Mouse (Mus musculus) forebrain, embryonic 16.5 days (tissue): ENCODE measurements around the gene Esyt2. TPM values are rescaled to one million over a fixed set of nuclear protein-coding genes. Genes with fewer than 3 reads are reported as not detected.

Experiments used
- ATAC-seq: fragments of 200-750 bp; cut with Nextera tagmentation; 2 replicates; pipeline ENCODE4 v1.8.0; 2017; ENCODE audit warnings: mild to moderate bottlenecking, moderate library complexity
- H3K27ac ChIP-seq: fragments of 300-500 bp; sonication (generic); 2 replicates; pipeline ENCODE4 v1.5.1; 2014; ENCODE audit warnings: low read length, control low read depth
- H3K27me3 ChIP-seq: fragments of 300-500 bp; sonication (generic); replicated peaks from 2 replicates; pipeline ENCODE4 v1.6.1; 2014; ENCODE audit warnings: low read length; ENCODE audit not compliant: control insufficient read depth, insufficient read depth
- H3K36me3 ChIP-seq: fragments of 300-500 bp; sonication (generic); 2 replicates; pipeline ENCODE4 v1.6.1; 2014; ENCODE audit not compliant: control insufficient read depth, insufficient read depth
- H3K4me1 ChIP-seq: fragments of 300-500 bp; sonication (generic); replicated peaks from 2 replicates; pipeline ENCODE4 v1.6.1; 2014; ENCODE audit warnings: low read length; ENCODE audit not compliant: control insufficient read depth, insufficient read depth
- H3K4me2 ChIP-seq: fragments of 300-500 bp; sonication (generic); 2 replicates; pipeline ENCODE4 v1.6.1; 2014; ENCODE audit warnings: mild to moderate bottlenecking, low read length, control low read depth
- H3K4me3 ChIP-seq: fragments of 300-500 bp; sonication (generic); replicated peaks from 2 replicates; pipeline ENCODE4 v1.5.1; 2014; ENCODE audit warnings: mild to moderate bottlenecking, low read length, control low read depth
- H3K9ac ChIP-seq: fragments of 300-500 bp; sonication (generic); replicated peaks from 2 replicates; pipeline ENCODE4 v1.6.1; 2014; ENCODE audit warnings: low read depth, low read length, control low read depth
- H3K9me3 ChIP-seq: fragments of 300-500 bp; sonication (generic); 2 replicates; pipeline ENCODE4 v1.6.1; 2016; ENCODE audit warnings: low read length; ENCODE audit not compliant: control insufficient read depth
- whole genome bisulfite sequencing: fragments of 180-500 bp; shearing (Covaris S2); extraction: QIAGEN DNeasy Blood & Tissue Kit; methylation state at CpG from one replicate; pipeline ENCODE4 v1.1.7; 2014; 5-methylcytosine and 5-hydroxymethylcytosine counted together
- polyA plus RNA-seq: library from polyadenylated mRNA; unstranded; fragments of >200 nt; fragmentation: Nextera tagmentation; extraction: Ambion mirVana; gene quantifications from 2 replicates; pipeline ENCODE4 v1.2.1, GENCODE M21; 2015

The Esyt2 gene
- polyA plus RNA-seq, 1 experiment from 2014 or later, result 12.9 TPM

GRCm38 (mm10) chr12:116404012-116404679 lies 123.2 kb downstream of the Esyt2 start:
- H3K9ac ChIP-seq, result no peak overlapping the region
- peak overlapping the region; percentile 97 for H3K4me2 ChIP-seq
- peak overlapping the region; percentile 87 for H3K4me3 ChIP-seq
- H3K27ac ChIP-seq, result no peak overlapping the region
- H3K9me3 ChIP-seq, result peaks cover 30% of the 10 kb centered on the region
- WGBS, result 98% methylated on average over 18 of the region's 18 CpGs
- H3K4me1 ChIP-seq, result peaks cover 12% of the 10 kb centered on the region
- no peak for ATAC-seq
- no peaks in the 10 kb centered on the region for H3K27me3 ChIP-seq
- no peaks in the 10 kb centered on the region for H3K36me3 ChIP-seq

- under 1% methylated on average over 72 of the region's 72 CpGs for WGBS
- H3K9me3 ChIP-seq, result peaks cover 26% of the 10 kb centered on the region
- peak within 1 kb of the TSS; percentile 69 for H3K9ac ChIP-seq
- ATAC-seq, result peak; percentile 98
- H3K27ac ChIP-seq, result peak within 1 kb of the TSS; percentile 58
- no peaks in the 10 kb centered on the region for H3K27me3 ChIP-seq
- H3K4me2 ChIP-seq, result peak within 1 kb of the TSS; percentile 97
- H3K4me3 ChIP-seq, result peak within 1 kb of the TSS; percentile 87
- peaks cover 12% of the 10 kb centered on the region for H3K4me1 ChIP-seq
- no peaks in the 10 kb centered on the region for H3K36me3 ChIP-seq
Measured at GRCm38 (mm10) chr12:116405045-116405835, 124.2 kb downstream of the Esyt2 start, which contains the start of gene Ncapg2. TSS of gene Ncapg2 (plus strand) at chr12:116405402.

- Histone ChIP-seq H3K27me3 (no peaks in the 10 kb centered on the region), H3K9ac (peak overlapping the region; percentile 69), H3K36me3 (no peaks in the 10 kb centered on the region), H3K4me3 (peak overlapping the region; percentile 87), H3K9me3 (peaks cover 22% of the 10 kb centered on the region), H3K27ac (no peak overlapping the region), H3K4me1 (peaks cover 12% of the 10 kb centered on the region), H3K4me2 (peak overlapping the region; percentile 97)
- ATAC-seq, result no peak
- WGBS, result 11% methylated on average over 8 of the region's 8 CpGs
Measured at GRCm38 (mm10) chr12:116405836-116406155, 124.8 kb downstream of the Esyt2 start.

GRCm38 (mm10) chr12:116407883-116408282 lies 126.9 kb downstream of the Esyt2 start:
- Histone ChIP-seq H3K27me3 (no peaks in the 10 kb centered on the region), H3K9ac (no peak overlapping the region), H3K36me3 (peaks cover 3% of the 10 kb centered on the region; the same call in 1 of the 2 replicates), H3K27ac (no peak overlapping the region), H3K4me1 (peaks cover 12% of the 10 kb centered on the region), H3K4me2 (no peak overlapping the region), H3K9me3 (peaks cover 11% of the 10 kb centered on the region), H3K4me3 (no peak overlapping the region)
- WGBS, result 92% methylated on average over 5 of the region's 5 CpGs
- no peak for ATAC-seq

- H3K36me3 ChIP-seq, result peaks cover 3% of the 10 kb centered on the region; the same call in 1 of the 2 replicates
- H3K4me2 ChIP-seq, result no peak overlapping the region
- 97% methylated on average over 4 of the region's 4 CpGs for WGBS
- no peaks in the 10 kb centered on the region for H3K9me3 ChIP-seq
- H3K27me3 ChIP-seq, result no peaks in the 10 kb centered on the region
- H3K4me3 ChIP-seq, result no peak overlapping the region
- no peak overlapping the region for H3K9ac ChIP-seq
- no peak overlapping the region for H3K27ac ChIP-seq
- H3K4me1 ChIP-seq, result no peaks in the 10 kb centered on the region
- ATAC-seq, result no peak
Measured at GRCm38 (mm10) chr12:116414941-116415340, 133.9 kb downstream of the Esyt2 start.

GRCm38 (mm10) chr12:116416514-116416913 lies 135.5 kb downstream of the Esyt2 start:
- whole genome bisulfite sequencing, result 94% methylated on average over 1 of the region's 1 CpGs
- Histone ChIP-seq H3K27me3 (no peaks in the 10 kb centered on the region), H3K9me3 (no peaks in the 10 kb centered on the region), H3K4me1 (no peaks in the 10 kb centered on the region), H3K27ac (no peak overlapping the region), H3K4me3 (no peak overlapping the region), H3K9ac (no peak overlapping the region), H3K36me3 (peaks cover 3% of the 10 kb centered on the region; the same call in 1 of the 2 replicates), H3K4me2 (no peak overlapping the region)
- no peak for ATAC-seq

- Histone ChIP-seq H3K4me1 (no peaks in the 10 kb centered on the region), H3K27me3 (no peaks in the 10 kb centered on the region), H3K9ac (no peak overlapping the region), H3K9me3 (no peaks in the 10 kb centered on the region), H3K4me3 (no peak overlapping the region), H3K4me2 (no peak overlapping the region), H3K36me3 (peaks cover 3% of the 10 kb centered on the region; the same call in 1 of the 2 replicates), H3K27ac (no peak overlapping the region)
- ATAC-seq, result no peak
- WGBS, result 95% methylated on average over 2 of the region's 2 CpGs
Measured at GRCm38 (mm10) chr12:116421656-116422055, 140.7 kb downstream of the Esyt2 start.

- H3K36me3 ChIP-seq, result peaks cover 5% of the 10 kb centered on the region
Measured at GRCm38 (mm10) chr12:116425392-116425791, 144.4 kb downstream of the Esyt2 start.

GRCm38 (mm10) chr12:116433742-116434141 lies 152.7 kb downstream of the Esyt2 start:
- H3K27ac ChIP-seq, result no peak overlapping the region
- no peak overlapping the region for H3K9ac ChIP-seq
- ATAC-seq, result no peak
- H3K36me3 ChIP-seq, result peaks cover 4% of the 10 kb centered on the region; the same call in 1 of the 2 replicates
- no peaks in the 10 kb centered on the region for H3K4me1 ChIP-seq
- no peaks in the 10 kb centered on the region for H3K9me3 ChIP-seq
- H3K4me3 ChIP-seq, result no peak overlapping the region
- WGBS, result 88% methylated on average over 2 of the region's 2 CpGs
- no peaks in the 10 kb centered on the region for H3K27me3 ChIP-seq
- no peak overlapping the region for H3K4me2 ChIP-seq

More at GRCm38 (mm10) chr12:116425392-116425791, 144.4 kb downstream of the Esyt2 start:
- Histone ChIP-seq H3K9me3 (no peaks in the 10 kb centered on the region), H3K4me1 (no peaks in the 10 kb centered on the region), H3K9ac (no peak overlapping the region), H3K4me2 (no peak overlapping the region), H3K27me3 (no peaks in the 10 kb centered on the region), H3K4me3 (no peak overlapping the region), H3K27ac (no peak overlapping the region)
- no peak for ATAC-seq
- 85% methylated on average over 2 of the region's 2 CpGs for WGBS
